Mouse (Mus musculus): ENCODE data around the gene Eva1a.

Eva1a gene

DNA sequence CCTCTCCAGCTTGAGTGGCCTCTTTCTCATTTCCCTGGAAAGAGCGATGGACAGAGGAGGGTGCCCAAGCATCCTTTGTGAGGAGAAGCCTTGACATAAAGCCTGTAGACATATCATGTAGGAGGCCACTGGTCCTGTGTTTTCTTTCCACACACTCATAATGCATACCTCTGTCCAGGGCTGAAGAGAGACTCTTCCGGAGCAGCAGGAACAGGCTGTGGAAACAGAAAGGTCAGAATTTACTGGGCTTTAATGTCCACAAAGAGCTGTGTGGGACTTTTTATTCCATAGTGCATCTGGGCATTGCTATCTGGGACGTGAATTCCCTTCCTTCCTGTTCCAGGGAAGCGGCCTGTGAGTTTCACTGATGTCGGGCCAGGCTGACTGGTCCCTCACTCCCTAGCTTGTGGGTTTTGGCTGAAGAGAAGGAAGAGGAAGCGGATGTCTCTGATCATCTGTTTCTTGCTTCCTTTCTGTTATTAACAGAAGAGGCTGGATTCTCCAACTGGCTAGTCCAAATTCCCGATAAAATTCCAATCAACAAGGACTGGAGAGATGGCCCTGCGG, 25.8 kb downstream of the Eva1a start:
- peak; percentile 55 to 77 for DNase-seq (ENCODE audit: low spot score in 2 of 2)

DNA sequence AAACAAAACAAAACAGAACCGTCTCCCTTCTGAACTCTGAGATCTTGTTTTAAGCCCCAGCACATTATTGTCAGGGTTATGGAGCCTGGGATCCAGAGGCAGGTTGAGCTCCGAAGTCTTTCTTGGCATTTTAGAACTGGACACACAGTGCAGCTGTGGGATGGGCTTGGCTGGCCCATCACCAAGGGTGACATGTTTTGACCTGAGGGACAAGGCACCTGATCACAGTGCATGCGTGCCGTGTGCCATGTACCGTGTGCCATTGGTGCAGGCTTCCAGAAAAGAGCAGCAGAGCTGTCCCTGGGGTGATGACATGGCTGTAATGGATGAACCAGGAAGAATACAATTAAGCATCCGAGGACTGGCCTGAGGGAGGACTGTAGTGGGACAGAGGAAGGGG, 29.6 kb downstream of the Eva1a start:
- DNase-seq (ENCODE audit: low spot score in 2 of 2), result no peak

DNA sequence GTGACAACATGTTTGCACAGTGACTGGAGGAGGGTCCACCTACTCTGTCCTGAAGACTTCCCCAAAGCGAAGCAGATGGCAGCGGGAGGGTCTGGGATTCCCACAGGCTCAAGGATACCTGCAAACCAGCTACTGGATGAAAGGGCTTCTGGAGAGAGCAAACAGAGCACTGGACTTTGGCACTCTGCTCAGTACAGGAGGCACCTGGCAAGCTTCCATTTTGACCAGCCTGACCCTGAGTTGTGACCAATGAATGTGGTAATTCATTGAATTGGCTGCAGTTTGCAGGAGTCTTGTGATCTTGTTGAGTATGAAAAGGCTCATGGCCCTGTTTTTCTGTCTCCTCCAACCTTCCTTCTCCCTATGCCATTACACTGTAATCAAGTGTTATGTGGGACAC, 32.2 kb downstream of the Eva1a start:
- DNase-seq (ENCODE audit: low spot score in 2 of 2), result no peak

DNA sequence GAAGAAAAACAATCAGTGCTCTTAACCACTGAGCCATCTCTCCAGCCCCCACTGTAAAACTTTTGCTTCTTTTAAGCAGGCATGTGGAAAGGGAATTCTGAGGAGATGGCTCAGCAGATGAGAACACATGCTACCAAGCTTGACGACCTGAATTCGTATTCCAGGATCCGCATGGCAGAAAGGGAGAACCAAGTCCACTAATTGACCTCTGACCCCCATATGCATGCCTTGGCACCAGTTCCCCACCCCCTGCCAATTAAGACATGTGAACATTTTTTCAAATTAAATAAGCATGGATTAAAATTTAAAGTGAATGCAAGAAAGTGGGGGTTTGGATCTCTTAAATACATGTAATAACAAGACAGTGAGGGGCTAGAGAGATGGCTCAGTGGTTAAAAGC, 32.7 kb downstream of the Eva1a start:
- no peak for DNase-seq (ENCODE audit: low spot score in 2 of 2)

DNA sequence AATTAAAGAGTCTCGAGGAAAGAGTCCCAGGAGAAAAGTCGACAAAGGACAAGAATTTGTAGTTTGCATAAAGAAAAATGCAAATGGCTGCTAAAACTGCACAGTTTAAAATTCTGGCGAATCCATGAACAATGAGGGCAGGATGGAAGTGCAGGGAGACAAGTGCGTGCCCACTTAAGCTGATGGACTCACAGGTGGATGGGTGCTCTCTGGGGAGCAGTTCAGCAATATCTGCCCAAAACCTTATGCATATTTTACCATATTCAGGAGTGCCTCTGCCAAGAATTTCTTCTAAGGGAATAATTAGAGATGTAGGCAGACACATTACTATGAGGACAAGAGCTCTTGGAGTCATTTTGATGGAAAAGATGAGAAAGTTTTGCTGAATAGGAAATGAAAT, 35.5 kb downstream of the Eva1a start:
- no peak for DNase-seq (ENCODE audit: low spot score in 2 of 2)

DNA sequence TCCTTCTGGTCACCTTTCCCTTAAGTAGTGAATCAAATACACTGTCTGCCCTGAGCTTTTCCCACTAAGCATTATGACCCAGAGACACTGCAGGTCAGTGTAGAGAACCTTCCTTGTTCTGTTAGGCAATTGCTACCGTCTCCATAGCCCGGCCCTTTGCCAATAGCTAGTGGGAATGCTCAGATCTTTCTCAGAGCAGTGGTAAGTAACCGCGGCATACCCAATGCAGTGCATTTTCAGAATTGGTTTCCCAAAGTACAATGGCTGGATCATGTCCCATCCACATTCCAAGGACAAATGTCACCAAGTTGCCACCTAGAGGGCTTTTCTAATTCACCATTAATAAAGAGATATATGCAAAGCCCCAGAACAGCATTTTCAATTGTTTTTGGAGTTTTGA, 38.0 kb downstream of the Eva1a start:
- no peak for DNase-seq (ENCODE audit: low spot score in 2 of 2)

DNA sequence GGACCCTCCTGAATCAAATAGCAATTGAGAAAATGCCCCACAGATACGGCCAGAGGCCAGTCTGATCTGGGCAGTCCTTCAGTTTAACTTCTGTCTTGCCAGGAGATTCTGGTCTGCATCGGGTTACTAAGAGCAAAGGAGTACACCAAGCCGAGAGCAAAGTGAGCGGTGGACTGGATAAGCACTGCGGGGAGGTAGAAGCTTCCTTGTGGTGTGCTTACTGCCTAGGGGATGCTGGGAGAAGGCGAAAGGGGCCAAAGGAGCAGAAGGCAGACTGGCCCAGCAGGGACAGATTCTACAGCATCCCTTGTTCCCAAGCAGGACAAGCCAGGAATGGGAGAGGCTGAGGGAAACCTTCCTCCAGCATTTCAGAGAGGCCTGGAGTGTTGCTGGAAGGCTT, 42.8 kb downstream of the Eva1a start:
- no peak for DNase-seq (ENCODE audit: low spot score in 2 of 2)

DNA sequence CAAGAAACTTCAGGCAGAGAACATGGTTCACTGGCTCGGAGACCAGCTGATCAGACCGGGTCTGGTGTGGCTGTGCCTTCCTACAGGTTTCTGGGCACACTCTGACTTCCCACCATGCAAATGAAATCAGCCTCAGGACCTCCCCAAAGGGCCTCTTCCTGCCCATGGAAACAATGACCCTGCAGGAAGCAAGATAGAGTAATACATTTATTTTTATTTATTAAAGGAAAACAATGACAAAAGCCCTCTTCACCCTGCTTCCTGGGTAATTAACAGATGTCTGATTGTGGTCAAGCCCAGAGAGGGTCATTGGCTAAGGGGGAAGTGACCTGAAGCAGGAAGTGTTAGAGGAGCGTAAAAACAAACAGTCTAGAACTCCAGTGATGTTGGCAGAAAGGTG, 43.4 kb downstream of the Eva1a start:
- DNase-seq (ENCODE audit: low spot score in 2 of 2), result peak; percentile 66 to 83

DNA sequence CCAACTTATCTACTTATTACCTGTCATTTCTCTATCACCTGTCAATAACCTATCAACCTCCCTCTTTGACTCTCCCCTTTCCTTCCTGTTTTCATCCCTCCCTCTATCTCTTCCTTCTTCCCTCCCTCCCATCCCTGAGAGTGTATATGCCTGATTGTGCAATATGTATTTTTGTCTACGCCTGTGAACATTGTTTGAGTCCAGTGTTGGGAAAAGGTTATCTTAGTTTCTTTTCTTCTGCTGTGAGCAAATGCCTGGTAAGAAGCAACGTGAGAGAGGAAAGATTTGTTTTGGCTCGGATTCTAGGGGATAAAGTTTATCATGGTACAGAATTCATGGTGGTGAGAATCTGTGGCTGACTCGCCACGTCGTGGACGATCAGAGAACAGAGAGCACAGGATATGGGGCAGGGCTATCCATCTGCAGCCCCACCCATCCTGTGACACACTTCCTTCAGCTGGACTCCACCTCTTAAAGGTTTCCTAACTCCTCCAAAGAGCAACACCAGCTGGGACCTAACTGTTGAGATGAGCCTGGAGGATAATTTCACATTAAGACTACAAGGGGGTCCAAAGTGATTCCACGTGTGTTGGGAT, 44.6 kb downstream of the Eva1a start:
- no peak for DNase-seq (ENCODE audit: low spot score in 2 of 2)

DNA sequence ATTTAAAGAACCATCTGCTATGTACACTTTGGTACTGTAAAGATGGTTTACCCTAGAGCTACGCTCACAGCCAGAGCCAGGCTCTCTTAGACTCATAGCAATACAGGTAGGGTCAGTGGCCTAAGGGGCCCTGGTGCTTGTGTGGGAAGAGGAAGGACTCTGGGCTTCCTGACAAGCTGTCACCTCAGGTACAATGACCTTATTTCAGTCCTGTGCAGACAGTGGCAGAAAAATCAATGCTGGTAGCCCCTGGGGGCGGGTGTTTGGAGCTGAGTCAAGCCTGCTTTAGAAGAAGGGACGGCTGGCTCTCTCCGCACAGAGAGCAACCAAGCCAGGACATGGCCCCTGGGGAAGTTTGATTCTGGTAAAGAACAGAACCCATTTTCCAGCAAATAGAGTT, 47.3 kb downstream of the Eva1a start:
- DNase-seq (ENCODE audit: low spot score in 2 of 2), result no peak

DNA sequence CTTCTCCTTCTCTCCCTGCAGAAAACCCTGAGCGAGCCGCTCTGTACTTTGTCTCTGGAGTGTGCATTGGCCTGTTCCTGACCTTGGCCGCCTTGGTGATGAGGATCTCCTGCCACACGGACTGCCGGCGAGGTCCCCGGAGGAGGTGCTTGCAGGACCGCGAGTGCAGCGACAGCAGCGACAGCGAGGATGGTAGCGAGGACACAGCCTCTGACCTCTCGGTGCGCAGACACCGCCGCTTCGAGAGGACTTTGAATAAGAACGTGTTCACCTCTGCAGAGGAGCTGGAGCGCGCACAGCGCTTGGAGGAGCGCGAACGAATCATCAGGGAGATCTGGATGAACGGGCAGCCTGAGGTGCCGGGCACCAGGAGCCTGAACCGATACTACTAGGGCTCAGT, 50.9 kb downstream of the Eva1a start:
- DNase-seq (ENCODE audit: low spot score in 2 of 2), result no peak

DNA sequence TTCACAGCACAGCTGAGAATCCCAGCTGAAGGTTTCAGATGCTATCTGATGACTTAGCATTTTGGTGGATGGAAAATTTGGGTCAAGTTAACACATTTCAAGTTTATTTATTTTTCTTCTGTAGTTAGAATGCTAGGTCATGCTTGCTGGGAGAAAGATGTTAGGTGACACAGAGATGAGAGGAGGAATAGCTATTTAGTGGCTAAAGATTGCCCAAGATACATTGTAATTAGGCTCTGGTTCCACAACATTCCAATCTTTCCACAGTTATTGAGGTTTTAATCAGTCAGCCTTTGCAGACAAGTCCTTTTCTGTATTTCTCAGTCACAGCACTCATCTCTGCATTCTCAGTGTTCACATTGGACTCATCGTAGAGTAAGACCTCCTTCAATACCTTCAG, 56.9 kb downstream of the Eva1a start:
- no peak for DNase-seq (ENCODE audit: low spot score in 2 of 2)

DNA sequence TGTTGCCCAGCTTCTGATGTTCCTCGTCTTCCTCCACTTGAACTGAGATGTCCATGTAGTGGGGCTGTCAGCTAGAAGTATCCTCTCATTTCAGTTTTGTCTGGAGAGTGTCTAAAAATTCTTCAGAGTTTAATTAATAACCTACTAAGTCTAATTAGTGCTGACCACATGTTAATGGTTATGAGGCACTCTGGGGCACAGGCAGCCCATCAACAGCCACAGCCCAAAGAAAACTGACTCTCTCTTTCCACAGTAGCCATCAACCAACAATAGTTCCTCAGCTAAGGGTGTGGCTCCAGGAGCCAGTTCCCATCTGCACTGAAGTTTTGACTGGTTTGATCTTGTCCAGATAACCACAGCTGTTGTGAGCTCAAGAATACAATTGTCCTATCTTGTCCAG, 57.6 kb downstream of the Eva1a start:
- no peak for DNase-seq (ENCODE audit: low spot score in 2 of 2)

DNA sequence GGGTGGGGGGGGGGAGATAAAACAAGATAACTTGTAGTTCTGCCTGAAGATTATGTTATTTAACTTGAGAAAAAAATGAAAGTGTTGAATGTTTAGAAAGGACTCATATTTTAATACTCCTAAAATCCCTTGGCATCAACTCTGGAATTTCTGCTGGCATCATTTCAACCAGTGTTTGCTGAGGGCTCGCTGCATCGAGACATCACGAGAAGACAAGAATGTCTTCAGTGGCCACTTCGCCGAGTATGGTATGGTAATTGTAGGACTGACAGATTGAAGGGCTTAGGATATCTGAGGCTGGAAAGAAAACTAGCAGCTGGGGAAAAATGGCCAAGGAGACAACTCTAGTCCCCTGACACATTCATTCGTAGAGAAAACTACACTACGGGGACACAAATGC, 69.6 kb downstream of the Eva1a start:
- no peak for DNase-seq (ENCODE audit: low spot score in 2 of 2)

DNA sequence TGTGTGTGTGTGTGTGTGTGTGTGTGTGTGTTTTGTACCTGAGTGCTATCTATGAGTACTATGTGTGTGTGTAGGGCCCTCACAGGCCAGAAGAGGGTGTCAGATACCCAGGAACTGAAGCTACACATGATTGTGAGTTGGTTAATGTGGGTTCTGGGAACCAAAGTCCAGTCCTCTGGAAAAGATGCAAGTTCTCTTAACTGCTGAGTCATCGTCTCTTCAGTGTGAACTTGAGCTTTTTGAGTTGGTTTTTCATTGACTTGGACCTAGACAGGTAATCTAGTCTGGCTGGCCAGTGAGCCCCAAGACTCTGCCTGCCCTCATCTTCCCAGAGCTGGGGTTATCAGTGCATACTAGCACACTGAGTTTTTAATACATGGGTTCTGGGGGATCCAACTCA, 70.3 kb downstream of the Eva1a start:
- no peak for DNase-seq (ENCODE audit: low spot score in 2 of 2)

DNA sequence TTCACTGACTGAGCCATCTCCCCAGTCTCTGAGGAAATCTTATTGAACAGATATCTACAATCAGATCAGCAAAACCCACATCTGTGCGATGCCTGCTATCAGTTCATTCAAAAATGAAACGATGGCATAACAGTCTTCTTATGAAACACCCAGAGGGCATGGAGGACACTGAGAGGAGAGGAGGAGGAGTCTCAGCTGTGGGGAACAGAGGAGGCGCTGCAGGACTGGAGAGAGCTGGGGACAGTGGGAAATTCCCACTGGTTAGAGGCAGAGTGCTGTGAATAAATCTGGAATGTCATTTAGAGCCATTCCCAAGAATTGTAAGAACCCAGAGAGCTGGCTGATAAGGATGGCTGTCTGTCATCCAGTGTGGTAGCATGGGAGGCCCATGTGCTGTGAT, 70.7 kb downstream of the Eva1a start:
- DNase-seq (ENCODE audit: low spot score in 2 of 2), result no peak

DNA sequence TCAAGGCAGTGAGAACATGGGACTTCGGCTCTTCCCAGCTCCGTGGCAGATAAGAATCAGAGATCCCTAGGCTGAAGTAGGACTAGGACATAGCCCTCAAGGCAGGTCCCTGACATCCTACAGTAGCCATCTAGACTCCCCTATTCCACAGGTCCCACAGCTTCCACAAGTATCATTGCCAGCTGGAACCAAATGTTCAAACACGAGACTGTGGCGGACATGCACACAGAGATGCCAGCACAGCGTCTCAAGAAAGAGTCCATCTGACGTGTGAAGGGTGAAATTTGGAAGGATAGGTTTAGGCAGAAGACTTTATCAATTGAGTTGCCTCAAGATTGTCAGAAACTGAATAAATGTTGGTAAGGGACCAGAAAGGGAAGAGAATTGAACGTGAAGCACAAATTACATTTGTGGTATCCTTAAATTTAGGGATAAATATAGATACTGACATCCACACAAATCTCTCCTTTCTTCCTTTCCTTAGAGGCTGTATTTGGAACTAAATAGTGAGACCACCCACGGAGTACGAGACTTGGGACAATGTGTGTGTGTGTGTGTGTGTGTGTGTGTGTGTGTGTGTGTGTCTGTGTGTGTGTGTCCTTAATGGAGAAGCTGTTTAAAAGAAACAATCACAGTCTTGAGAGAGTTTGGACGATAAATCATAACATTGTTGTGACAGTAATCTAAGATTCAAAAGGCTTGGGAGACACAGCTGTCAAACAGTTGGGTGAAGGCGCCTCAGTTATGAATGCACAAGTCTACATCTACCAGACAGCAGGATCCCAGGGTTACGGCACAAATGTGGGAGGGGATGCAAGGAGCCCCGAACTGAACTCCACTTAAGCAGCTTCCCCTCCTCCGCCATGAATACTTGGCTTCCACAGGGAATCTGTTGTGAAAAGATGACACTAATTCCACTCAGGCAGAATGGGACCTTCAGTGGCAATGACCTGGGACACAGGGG, 71.6 kb downstream of the Eva1a start:
- DNase-seq (ENCODE audit: low spot score in 2 of 2), result no peak

DNA sequence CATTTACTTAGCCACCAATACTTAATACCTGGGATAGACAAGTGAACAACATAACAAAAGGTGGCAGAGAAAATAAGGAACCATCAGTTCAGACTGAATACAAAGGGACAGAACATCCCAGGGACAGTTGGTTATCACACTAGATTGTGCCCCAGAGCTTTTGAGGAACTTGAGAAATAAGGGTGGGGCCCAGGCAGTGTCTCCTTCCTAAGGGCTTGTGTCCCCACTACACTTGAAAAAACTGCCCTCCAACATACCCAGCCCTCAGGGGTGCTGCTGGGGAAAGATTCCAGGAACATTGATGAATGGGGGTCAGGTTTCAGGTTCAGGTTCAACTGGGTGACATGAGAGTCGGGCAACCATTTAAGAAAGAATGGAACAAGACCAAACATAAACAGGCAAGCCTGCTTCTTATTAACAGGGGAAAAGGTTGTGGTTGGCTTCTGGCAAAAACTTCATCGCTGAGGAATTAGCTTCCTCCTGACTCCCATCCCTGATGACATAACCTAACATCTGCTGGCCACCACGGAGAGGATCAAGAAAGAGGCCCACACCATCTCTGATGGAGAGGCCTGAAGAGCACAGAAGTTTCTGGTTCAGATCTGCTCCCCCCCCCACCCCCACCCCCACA, 74.6 kb downstream of the Eva1a start:
- no peak for DNase-seq (ENCODE audit: low spot score in 2 of 2)

DNA sequence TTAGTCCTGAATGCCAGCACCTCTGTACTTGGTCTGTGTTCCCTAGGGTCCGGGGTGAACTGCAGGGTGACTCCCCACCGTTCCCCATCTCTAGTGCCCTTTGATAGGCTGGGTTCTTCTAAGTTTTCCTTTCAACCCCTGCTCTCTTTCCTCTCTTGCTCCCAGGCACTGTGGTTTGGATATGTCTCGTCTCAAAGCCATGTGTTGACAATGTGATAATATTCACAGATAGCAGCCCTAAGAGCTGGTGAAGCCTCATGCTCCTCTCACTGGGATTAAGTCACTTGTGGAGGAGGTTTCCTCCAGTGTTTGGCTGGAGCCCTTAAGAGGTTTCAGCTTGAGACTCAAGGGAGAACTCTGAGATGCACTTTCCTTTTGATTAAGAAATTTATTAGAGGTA, 75.3 kb downstream of the Eva1a start:
- DNase-seq (ENCODE audit: low spot score in 2 of 2), result no peak

DNA sequence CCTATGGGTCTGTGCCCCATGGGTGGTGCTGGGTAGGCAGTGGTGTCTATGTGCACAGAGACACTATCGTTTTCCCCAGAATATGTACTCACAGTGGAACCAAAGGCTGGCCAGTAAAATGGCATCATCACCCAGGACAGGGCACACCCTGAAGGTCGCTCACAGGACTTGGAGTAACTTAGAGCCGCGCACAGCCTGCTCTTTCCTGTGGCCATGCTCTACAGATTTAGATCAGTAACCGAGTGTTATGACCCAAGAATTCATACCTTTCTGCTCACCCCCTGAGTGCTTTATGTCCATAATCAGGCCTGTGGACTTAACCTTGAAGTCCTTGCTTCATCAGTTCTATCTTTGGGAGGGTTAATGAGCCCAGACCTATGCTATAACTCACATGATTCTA, 77.0 kb downstream of the Eva1a start:
- DNase-seq (ENCODE audit: low spot score in 2 of 2), result no peak

DNA sequence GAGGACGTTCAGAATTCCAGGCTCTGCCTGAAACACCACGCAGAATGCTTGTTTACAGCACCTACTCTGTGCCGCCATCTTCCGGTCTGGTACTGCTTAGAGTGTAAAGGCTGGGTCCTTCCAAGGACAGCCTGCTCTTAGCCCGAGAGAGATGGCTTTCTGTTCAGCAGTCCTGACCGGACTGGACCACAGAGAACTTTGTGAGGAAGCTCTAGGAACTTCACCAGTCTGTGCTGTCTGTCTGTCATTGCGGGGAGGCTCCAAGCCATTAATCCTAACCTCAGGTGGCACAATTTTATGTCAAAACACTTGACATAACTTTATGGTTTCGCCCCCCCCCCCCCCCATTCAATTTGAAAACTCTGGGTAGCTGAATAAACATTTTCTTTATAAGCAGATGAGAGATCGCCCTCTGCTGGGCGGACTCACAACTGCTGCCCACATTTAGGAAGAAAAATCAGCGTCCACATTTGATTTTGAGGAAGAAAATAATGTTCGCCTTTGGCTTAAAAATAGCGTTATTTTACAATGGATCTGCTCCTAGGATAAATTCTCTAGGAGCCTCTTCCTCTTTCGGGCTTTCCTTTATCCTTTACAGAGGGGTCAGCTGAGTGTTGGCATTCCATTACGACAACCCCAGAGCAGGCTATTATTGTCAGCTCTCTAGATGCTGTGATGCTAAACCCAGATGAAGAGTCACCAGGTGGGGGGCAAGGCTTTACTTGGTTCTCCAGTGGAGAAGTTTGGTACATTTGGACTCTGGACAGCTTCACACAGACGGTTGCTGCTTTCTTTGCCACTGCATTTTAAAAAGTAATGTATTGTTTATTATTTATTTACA, 78.7 kb downstream of the Eva1a start:
- peak; percentile 16 to 28 for DNase-seq (ENCODE audit: low spot score in 2 of 2)

DNA sequence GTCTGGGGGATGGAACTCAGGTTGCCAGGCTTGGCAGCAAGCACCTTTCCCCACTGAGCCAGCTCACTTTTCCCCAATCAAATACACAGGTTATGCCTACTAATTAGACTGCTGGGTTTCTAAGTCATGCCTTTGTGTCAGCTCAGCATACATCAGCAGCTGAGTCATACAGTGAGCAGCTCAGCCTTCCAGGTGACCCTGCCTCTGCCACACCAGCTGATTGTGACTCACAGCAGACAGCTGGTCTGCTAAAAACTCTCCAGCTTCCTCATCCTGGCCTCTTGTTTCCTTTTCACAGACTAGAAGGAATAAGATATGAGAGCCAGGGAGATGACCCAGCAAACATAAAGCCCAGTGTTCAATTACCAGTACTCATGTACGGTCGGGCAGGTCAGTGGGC, 84.3 kb downstream of the Eva1a start:
- no peak for DNase-seq (ENCODE audit: low spot score in 2 of 2)
